Mouse (Mus musculus) cerebellum, postnatal 4 days (tissue): ENCODE results near the gene Zbtb34.

ENCODE experiments used
- DNase-seq, 2 experiments: peaks; one replicate each; pipeline ENCODE4 v3.0.0; 2022; ENCODE audit warnings: low spot score in 2 of 2, mixed read lengths in 1 of 2

Gene Zbtb34

DNA sequence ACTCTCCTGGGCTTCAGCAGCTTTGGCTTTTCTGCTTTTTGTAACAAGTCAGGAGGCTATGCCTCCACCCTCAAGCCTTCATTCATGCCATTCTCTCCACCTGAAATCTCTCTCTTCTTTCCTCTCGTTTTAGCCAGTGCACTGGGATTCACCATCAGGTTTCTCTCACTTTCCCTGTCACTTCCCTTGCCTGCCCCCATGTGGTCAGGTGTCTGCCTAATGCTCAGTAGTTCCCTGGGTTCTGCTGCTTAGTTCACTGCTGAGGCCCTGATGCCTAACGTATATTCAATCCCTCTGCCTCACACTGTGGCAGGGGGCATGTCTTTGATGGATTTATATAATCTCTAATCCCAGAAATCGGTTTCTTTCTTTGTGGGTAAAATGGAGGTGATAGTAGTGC lies 29.9 kb downstream of the Zbtb34 start:
- no peak for DNase-seq

DNA sequence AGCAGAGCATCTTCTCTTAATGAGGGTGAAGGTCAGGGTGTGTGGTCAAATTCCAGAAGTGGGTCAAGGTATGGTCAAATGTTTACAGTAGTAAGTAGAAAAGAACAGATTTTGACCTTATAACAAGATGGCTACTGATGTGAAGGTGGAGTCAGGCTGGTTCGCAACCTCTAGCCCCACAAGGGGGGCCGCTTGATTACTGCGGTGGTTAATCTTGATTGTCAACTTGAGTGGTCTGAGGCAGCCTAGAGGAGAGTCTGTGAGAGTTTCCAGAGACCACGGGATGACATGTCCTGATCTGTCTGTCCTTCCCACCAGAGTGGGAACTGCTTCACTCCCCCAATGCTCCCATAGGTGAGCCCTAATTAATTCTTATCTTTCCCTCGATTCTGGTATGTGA lies 30.6 kb downstream of the Zbtb34 start:
- no peak for DNase-seq

DNA sequence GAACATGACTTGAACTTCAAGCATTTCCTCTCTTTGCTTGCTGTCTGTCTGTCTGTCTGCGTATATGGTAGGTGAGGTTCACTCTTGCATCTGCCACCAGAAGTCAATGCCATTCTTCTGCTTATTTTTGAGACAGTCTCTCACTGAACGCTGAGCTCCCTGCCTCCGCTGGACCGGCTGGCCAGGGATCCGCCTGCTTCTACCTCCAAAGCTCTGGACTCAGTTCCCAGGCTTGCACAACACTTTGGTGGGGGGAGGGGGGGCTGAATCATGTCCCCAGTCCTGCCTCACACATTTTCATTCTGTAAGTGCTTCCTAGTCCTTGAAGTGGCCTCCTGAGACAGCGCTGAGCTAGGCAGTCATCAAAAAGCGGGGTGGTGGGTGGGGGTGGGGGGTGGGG lies 32.0 kb downstream of the Zbtb34 start:
- no peak for DNase-seq

DNA sequence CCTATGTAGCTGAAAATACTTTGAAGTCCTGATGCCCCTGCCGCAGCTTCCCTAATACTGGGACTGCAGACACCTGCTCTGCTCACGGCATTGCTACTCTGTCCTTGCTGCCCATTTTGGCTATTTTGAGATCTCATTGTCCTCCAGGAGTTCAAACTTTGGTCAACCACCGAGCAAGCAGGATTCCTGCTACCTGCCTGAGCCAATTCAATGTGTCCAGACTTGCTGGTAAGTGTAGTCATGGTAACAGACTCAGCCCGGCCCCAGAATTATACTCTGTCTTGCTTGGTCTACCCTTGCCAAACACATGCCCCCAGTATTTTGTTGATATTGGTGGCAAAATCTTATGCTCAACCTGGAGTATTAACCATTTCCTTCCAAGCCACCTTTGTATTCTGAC lies 34.1 kb downstream of the Zbtb34 start:
- no peak for DNase-seq

DNA sequence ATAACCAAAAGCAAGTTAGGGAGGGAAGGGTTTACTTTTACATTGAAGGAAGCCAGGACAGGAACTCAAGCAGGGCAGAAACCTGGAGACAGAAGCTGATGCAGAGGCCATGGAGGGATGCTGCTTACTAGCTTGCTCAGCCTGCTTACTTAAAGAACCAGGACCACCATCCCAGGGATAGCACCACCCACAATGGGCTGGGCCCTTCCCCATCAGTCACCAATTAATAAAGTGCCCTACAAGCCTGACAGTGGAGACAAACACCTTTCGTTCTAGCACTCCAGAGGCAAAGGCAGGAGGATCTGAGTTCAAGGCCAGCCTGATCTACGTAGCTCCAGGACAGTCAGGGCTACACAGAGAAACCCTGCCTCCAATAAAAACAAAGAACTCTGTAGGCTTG lies 36.1 kb downstream of the Zbtb34 start:
- DNase-seq, result no peak

DNA sequence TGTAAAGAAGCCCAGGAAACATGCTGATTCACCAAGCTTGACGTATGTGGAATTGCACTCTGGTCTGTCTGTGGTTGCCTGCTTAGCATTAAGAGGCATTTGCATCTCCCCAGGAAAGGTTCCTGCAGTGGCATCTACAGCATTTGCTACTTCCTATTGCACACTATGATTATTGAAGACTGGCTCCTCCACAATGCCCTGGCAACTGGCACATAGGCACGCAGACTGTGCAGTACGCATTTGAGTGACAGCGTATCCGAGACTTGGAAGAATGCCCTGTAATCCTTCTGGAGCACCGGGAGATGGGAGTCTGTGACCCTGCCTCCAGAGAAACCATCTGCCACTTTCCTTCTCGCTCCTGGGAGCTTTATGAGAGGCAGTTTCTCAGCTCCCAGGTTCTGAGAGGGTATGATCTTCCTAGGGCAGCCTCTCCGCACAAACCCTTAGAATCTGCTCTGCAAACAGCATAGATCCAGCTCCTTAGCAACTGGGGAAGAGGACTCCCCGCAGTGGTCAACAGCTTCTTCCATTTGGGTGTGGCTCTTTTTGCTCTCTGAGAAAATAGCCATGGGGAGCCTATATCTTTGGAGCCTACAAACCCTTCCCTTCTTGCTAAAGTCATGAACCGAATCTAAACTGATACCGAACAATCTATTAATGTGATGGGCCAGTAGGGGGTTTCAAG lies 37.0 kb downstream of the Zbtb34 start:
- peak in 1 of 2 experiments; percentile 41 for DNase-seq

DNA sequence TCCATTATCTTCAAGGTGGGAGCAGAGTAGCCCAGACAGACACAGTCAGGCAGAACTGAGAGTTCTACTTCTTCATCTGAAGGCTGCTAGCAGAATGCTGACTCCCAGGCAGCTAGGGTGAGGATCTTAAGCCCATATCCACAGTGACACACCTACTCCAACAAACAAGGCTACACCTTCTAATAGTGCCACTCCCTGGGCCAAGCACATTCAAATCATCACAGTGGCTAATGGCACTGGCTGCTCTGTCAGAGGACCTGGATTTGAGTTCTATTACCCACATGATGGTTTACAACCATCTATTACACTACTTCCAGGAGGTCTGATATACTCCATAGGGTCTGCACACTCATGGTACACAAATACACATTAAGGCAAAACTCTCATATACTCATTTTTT lies 38.1 kb downstream of the Zbtb34 start:
- DNase-seq, result no peak

DNA sequence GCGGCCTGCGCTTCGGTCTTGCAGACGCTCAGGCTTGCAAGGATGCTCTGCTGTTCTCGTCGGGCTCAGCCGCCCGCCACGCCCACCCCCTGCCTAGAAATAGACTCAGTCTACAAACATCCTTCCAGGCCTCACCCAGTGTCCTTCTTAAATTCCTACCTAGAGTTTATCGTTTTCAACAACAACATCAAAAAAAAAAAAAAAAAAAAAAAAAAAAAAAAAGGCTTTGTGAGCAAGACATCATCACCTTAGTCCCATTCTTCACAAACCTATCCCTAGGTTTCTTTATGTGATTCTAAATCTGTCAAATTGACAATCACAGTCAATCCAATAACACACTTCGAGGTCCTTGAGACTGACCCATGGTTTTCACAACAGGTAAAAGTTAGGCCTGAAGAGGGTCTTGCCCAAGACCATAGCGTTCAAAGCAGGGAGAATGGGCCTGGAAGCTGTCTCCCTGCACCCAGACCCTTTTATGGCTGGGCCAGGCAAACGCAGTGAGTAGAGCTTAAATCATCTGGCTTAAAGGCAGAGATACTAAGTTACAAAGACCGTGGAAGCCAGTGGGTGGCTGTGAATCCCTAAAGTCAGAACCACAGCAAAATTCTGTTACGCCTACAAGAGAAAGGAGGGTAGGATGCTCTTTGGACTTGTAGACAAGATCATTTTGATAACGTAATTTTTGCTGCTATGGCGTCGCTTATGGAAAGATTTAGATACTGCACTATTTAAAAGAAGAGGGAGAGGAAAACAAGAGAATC lies 59.3 kb downstream of the Zbtb34 start:
- DNase-seq, result no peak

DNA sequence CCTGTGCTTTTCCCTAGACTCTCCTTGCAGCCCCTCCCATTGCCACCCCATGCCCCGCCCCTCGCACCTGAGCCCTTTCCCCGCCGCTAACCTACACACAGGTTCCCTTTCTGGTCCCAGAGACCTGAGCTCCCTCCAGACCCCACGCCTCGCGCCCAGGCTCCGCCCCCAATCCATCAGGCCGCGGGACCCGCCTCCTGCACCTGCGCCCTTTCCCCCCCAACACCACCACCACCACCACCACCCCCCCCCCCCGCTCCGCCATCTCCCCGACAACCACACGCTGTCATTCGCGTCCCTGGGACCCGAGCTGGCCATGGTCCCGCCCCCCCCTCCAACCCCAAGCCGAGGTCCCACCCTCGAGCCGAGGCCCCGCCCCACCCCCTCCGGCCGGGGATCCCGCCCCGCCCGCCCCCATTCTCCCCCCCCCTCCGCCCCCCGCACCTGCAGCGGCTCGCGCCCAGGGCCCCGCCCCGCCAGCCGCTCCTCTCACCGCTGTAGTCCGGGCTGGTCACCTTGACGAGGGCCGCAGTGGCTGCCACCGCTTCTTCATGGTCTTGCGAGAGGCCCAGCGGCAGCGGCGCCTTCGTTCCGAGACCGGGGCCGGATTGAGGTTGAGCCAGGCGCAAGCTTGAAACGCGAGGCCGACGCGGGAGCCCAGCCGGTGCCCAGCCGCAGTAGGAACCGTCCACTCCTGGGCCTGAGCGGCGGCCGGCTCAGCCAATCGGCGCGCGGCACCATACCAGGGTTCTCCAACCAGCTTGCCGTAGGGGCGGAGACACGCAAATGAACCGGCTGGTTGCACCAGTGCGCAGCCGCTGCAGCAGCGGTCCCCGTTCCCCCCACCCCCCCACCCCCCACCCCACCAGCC lies 60.1 kb downstream of the Zbtb34 start, which contains the start of gene Ralgps1:
Ralgps1 (minus strand) TSS at position 710 of the 871 bp plus-strand sequence.
- DNase-seq, result peak; percentile 93 to 99

DNA sequence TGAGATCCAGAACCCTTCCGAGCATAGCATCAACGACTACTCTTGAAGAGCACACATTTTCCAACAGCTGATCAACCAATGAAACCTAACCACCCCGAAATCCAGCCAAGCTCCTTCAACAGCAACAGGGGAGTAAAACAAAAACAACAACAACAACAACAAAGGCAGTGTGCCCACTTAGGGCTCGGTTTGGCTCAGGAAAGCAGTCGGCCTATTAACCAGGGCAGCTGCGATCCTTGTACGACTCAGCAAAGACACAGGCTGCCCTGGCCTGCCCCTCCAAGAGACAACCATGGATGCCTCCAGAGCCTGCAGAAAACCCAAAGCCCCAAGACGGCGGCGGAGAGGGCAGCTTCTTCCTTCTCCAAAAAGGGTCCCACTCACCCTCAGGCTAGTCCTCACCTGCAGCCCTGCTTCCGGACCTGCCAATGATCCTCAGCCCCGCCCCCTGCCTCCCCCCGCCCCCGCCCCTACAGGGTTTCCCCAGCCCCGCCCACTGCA lies 60.8 kb downstream of the Zbtb34 start:
- peak in 1 of 2 experiments; percentile 42 for DNase-seq

DNA sequence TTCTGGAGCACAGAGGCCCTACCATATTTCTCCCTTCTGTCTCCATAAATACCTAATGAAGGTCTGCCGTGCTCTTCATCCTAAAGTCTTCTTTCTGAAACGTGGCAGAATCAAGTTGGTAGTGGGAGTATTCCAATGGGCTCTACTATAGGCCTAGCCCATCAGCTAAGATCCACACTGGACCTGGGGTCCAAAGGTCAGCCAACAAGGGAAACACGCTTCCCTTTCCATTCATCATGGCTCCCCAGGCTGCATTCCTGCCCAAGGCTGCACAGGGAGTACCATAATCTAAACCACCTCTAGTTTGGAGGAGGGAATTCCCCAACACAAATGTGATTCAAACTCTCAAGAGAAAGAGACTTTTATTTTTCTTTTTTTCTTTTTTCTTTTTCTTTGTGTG lies 61.7 kb downstream of the Zbtb34 start:
- DNase-seq, result no peak

DNA sequence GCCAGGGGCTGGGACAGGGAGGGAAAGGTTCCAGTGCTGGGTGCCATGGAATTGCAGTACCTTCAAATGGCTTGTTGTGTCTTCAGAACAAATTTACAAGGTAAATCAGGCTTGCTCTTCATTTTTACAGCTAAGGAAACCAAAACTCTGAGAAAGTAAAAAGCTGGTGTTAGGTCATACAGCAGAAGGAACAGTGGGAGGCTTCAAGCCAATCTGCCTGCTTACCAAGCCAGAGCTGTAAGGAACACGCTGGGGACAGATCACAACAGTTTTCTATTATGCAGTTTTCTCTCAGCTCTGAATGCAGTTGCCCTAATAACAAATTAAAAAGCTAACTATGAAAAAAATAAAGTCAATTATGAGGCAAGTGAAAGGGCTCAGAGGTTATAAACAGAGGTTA lies 62.6 kb downstream of the Zbtb34 start:
- no peak for DNase-seq

DNA sequence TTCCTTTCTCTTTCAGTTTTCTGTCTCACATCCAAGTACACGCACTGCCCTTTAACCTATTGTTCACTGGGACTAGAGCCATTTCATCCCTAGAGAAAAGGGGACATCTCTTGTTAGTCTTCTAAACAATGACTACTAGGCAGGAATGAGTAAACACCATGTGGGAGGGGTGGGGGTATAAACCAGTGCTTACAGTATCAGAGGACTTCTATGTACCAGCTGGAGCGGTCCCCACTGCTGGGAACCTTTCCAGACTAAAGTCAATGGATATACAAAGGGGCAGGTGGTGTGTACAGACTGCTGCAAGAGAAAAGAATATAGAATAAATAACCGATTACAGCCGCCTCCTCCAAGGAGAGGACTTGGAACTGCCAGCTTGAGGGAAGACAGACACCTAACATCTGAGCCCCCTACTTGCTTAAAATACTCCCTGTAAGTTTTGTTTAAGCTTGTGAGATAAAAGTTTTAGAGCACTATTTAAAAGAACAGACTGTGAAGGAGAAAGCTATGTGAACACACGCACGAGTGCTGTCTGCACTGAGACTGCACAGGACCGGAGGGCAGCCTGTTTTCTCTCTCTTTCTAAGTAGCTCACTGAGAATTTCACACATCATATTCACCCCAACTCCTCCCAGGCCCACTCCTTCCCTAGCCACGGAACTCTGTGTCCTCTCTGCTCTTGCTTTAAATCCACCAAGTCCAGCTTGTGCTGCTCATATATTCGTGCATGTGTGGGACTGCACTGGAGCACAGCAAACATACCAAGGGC lies 65.2 kb downstream of the Zbtb34 start:
- DNase-seq, result no peak

DNA sequence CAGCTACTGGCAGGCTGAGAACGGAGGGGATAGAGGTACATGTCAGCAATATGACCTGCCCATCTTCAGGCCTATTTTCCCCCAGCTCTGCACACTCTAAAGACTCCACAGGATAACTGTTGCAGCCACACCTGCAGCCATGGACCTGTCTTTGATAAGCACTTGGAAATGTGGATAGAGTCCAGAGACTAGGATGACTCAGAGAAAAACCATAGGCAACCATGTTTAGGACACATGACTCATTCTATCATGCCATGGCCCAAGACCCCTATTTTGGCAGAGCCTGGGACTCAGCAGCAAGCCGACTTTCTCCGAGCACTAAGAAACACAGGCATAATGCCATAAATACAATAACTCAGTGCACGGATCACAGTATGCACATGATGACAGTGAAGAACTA lies 66.5 kb downstream of the Zbtb34 start:
- no peak for DNase-seq

DNA sequence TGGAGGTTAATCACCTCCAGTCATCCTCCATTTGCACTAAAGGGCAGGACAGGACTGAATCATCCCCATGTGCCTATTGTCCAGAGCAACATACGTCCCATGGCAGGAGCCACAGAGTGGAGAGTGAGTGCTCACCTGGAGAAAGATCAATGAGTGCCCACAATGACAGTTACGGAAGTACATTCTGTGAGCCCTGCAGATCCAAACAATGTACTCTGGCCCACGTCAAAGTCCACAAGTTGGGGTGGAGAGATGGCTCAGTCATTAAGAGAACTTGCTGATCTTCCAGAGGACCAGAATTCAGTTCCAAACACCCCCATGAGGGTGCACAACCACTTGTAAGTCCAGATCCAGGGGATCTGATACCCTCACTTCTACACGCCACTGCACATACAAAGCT lies 67.2 kb downstream of the Zbtb34 start:
- DNase-seq, result no peak

DNA sequence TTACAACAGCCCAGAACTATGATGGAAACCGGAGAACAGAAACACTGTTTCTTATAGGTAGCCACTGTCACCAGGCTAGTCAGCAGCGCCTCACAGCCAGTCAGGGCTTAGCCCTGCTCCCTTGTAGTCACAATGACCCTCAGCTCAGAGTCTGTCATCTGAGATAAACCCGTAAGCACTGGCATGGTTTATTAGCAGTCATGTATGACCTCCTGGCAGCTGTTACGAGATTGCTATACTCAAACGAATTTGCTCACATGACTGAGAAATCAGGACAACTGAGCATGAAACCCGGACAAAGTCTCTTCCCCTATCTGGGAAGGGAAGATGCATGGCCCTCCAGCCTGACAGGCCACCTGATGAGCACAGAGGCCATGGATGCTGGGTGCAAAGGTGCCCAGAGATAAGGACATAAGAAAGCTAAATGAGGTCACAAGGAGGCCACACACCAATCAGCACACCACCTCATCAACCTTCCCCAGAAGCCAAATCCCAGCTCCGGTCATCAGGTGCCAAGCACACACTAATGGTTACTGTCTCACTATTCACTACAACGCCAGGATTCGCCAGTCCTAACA lies 69.9 kb downstream of the Zbtb34 start:
- no peak for DNase-seq

DNA sequence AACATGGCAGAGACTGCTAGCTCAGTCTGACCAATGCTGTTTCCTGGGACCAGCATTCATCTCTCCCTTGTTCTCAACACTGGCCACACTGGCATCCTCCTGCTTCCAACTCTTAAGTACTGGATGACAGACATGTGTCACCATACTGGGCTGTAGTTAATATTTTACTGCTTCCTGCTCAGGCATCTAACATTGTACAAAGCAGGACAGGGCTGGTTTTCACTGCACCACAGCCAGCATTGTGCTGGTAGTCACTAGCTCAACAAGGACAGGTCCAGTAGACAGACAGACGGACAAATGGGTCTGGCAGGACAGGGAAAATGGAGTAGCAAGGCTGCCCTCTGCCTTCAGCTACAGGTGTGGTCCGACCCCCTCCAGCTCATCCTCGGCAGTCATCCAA lies 70.6 kb downstream of the Zbtb34 start:
- no peak for DNase-seq

DNA sequence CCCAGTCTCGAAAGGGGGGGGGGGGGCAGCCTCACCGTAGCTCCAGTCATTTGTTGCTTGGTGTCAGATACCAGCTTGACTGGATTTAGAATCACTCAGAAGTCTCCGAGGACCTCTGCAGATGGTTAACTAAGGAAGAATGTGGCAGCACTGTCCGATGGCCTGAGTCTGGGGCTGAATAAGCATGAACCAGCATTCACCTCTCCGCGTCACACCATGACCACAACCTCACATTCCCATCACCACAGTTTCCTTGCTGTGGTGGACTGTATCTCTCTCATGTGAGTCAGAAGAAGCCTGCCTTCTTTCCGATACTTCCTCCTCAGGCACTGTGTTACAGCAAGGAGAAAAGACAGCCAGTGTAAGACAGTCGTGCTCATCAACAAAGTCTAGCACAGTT lies 71.9 kb downstream of the Zbtb34 start:
- DNase-seq, result no peak

DNA sequence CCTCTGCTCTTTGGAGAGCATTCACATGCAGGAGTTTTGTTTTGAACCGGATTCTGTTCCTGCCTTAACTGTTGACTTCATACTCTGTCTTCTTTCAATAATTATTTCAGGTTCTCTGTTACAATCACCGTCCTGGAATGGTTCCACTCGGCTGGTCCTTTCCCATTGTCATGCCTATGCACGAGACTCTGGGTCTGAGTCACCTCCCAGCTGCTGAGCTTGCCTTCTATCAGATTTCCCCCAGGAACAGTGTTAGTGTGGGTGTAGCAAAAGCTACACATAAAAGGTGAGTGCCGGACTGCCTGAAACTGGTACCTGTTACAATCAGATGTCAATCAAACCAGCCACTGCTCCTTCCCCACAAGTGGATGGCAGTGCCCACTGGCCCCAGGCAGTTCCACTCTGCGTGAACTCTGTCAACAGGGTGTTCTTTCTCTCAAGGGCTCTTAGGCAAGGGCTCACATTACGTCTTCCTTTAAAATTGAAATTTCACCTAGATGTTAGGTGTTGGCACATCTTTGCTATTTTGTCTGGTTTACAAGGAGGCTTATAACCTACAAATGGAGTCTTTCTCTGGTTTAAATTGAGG lies 73.8 kb downstream of the Zbtb34 start:
- DNase-seq, result no peak
